Mouse (Mus musculus) bone marrow, adult 2 months (tissue): ENCODE data around the gene Slc30a9. TPM values are rescaled to one million over a fixed set of nuclear protein-coding genes. Genes with fewer than 3 reads are reported as not detected.

ENCODE experiments used
- H3K27ac ChIP-seq: fragments of 200-500 bp; 2 replicates; pipeline ENCODE4 v1.5.1; 2012; ENCODE audit warnings: low read depth, mild to moderate bottlenecking, control low read depth, inconsistent platforms, low read length; ENCODE audit not compliant: control insufficient read depth, poor library complexity, insufficient read depth
- H3K4me1 ChIP-seq: fragments of 200-500 bp; 2 replicates; pipeline ENCODE4 v1.6.1; 2011; ENCODE audit warnings: low read length; ENCODE audit not compliant: control insufficient read depth, insufficient read depth
- H3K4me3 ChIP-seq: fragments of 200-500 bp; replicated peaks from 2 replicates; pipeline ENCODE3; 2011; ENCODE audit warnings: mild to moderate bottlenecking, low read depth, low read length, control low read depth; ENCODE audit not compliant: control insufficient read depth
- CTCF ChIP-seq: fragments of 200-500 bp; IDR thresholded peaks from 2 replicates; pipeline ENCODE4 v1.5.1; 2011; ENCODE audit warnings: low read length, control low read depth; ENCODE audit not compliant: control insufficient read depth, insufficient read depth
- POLR2A ChIP-seq: fragments of 200-500 bp; IDR thresholded peaks from 2 replicates; pipeline ENCODE4 v1.6.1; 2011; ENCODE audit warnings: low read depth, mild to moderate bottlenecking, control low read depth, low read length, borderline replicate concordance; ENCODE audit not compliant: control insufficient read depth
- WGBS: fragments of 180-500 bp; shearing (Covaris S2); methylation state at CpG from one replicate; pipeline ENCODE4 v1.1.7; 2018; 5-methylcytosine and 5-hydroxymethylcytosine counted together
- polyA plus RNA-seq: library from polyadenylated mRNA; stranded (reverse); fragments of >200 nt; gene quantifications from 2 replicates; pipeline ENCODE4 v1.2.4, GENCODE M21; 2011; ENCODE audit warnings: low replicate concordance; ENCODE audit not compliant: missing spikeins, insufficient read depth, insufficient read length

Gene Slc30a9
- polyA plus RNA-seq, 1 experiment, result 55.8 TPM

DNA sequence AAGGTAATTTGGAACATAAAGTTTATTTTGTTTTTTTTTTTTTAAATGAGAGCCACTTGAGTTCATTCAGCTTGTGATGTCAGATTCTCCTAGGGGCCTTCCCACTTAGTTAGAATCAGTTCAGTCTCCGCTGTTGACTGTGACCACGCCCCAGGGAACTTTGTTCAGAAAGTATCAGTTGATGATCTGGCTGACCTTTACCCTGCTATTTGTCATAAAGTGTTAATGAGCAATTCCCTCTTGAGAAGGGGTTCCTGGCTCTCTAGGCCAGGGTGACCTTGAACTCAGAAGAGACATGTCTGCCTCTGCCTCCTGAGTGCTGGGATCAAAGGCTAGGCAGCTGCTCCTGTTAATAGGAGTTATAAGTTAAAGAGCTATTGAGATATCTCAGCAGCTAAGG, 40.3 kb downstream of the Slc30a9 start:
- no peak overlapping the region for H3K27ac ChIP-seq
- TF ChIP-seq CTCF, result no peak
- TF ChIP-seq POLR2A, result no peak
- H3K4me3 ChIP-seq, result no peak overlapping the region
- no peaks in the 10 kb centered on the region for H3K4me1 ChIP-seq
- 97% methylated on average over 2 of the region's 2 CpGs for WGBS

DNA sequence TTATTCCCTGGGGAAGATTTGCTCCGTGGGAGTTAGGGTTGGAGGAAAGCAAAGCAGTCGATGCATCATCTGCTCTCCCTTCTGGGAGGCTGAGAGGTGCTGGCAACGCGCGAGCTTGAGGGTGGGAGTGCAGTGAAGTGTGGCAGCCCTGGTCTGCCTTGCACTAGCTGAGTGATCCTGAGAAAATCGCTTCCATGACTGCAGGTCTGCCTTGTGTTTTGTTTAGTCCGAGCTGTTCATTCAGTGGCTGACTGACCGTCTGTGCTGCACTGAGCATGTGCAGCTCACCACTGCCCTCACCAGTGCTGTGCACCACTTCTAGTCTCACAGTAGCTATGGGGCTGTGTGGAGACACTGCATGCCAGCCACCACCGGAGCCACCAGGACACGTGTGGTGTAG, 42.2 kb downstream of the Slc30a9 start:
- Histone ChIP-seq H3K4me1 (no peaks in the 10 kb centered on the region), H3K27ac (no peak overlapping the region), H3K4me3 (no peak overlapping the region)
- WGBS, result 81% methylated on average over 10 of the region's 10 CpGs
- TF ChIP-seq POLR2A (no peak), CTCF (no peak)

DNA sequence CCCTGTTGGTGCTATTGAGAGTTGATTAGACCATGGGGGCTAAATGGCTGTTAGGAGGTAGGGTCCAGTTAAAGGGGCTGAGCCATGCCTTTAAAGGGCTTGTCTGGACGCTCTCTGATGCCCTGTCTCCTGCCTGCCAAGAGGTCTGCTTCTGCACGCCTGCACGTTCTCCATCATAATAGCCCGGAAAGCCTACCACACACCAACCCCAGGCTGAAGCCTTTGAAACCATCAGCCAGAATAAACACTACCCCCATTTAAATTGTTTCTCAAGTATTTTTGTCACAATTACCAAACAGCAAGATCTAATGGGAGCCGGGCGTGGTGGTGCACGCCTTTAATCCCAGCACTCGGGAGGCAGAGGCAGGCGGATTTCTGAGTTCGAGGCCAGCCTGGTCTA, 55.6 kb downstream of the Slc30a9 start:
- TF ChIP-seq CTCF (no peak), POLR2A (no peak)
- no peaks in the 10 kb centered on the region for H3K4me1 ChIP-seq
- 85% methylated on average over 10 of the region's 10 CpGs for WGBS
- H3K4me3 ChIP-seq, result no peak overlapping the region
- H3K27ac ChIP-seq, result no peak overlapping the region

DNA sequence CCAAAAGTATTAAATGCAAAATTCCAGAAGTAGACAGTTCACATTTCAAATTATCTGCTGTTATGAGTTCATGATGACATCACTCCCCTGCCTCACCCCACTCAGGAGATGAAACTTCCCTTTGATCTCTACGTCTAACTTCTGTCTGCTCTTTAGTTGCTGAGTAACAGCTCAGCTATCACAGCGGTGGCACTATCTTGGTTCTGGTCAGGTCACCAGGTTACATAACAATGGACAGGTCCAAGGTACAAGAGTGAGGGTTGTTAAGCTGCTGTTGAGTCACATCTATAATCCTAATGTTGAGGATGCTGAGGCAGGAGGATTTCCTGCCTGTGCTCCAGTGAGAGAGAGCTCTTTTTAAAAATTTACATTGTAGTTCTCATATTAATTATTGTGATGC, 56.2 kb downstream of the Slc30a9 start:
- 56% methylated on average over 2 of the region's 2 CpGs for WGBS
- TF ChIP-seq CTCF (no peak), POLR2A (no peak)

DNA sequence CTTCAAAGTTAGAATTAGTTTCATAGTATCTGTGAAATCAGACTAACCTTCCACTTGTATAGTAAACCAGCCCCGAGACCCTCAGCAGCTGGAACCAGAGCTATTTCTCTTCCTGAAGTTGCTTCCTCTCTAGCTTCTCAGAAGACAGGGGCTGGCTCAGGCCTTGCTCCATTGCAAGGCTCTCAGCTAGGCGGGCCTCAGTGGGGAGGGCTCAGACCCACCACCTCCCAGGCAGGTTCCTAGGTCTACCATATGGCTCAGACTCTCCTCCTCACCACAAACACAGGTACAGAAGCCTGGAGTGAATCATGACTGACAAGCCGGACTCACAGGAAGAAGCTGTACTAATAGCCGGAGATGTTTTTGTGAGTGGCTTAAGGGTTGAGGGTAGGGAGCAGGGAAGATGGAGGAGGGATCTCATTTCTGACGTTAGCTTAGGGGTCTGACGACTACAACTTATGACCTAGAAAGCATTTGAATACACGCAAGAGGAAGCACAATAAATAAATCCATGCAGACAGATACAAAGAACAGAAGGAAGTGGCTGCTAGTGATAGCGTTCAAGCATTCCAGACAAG, 70.4 kb downstream of the Slc30a9 start:
- Histone ChIP-seq H3K4me1 (no peaks in the 10 kb centered on the region; the same call in 1 of the 2 replicates), H3K27ac (no peak overlapping the region), H3K4me3 (no peak overlapping the region)
- WGBS, result 31% methylated on average over 8 of the region's 8 CpGs
- TF ChIP-seq CTCF, result no peak
- TF ChIP-seq POLR2A, result no peak

More for the DNA sequence above, 56.2 kb downstream of the Slc30a9 start:
- Histone ChIP-seq H3K4me3 (no peak overlapping the region), H3K27ac (no peak overlapping the region), H3K4me1 (no peaks in the 10 kb centered on the region)

DNA sequence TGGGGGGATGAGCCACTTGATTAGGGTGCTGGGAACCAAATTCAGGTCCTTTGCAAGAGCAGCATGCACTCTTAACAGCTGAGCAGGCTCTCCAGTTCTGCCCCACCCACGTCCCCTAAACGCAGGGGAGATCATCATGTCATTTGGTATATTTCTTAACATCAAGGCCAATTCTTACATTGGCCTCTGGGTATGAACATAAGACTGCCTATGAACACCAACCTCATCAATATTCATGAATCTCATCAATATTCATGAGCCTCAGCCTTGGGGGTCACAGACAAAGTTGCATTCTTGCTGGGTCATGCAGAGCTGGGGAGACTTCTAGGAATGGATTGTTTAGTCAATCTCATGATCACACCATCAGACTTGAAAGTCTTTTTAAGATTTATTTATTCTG, 74.9 kb downstream of the Slc30a9 start:
- Histone ChIP-seq H3K4me3 (no peak overlapping the region), H3K4me1 (no peaks in the 10 kb centered on the region; the same call in 1 of the 2 replicates), H3K27ac (no peak overlapping the region)
- TF ChIP-seq POLR2A, result no peak
- no peak for TF ChIP-seq CTCF
- WGBS, result 87% methylated on average over 2 of the region's 2 CpGs

DNA sequence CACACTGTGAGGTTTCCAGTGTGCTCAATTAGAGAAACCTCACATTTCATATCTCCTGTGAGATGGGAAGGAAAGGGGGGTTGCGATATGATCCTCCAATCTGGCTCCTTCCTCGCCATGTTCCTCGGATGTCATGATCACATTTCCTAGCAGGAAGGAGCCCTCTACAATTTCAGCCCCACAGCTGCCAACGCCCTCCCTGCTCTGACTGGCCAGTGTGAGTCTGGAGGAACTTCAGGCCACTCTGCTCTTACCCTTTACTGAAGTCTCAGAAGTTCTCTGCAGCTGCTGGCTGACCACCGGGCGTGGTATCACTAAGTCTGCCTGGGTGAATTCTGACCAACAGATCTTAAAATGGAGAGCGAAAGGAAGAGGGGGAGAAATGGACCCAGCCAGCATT, 75.8 kb downstream of the Slc30a9 start:
- TF ChIP-seq CTCF, result no peak
- TF ChIP-seq POLR2A, result no peak
- WGBS, result 77% methylated on average over 7 of the region's 7 CpGs
- no peak overlapping the region for H3K4me3 ChIP-seq
- H3K4me1 ChIP-seq, result no peaks in the 10 kb centered on the region; the same call in 1 of the 2 replicates
- no peak overlapping the region for H3K27ac ChIP-seq

DNA sequence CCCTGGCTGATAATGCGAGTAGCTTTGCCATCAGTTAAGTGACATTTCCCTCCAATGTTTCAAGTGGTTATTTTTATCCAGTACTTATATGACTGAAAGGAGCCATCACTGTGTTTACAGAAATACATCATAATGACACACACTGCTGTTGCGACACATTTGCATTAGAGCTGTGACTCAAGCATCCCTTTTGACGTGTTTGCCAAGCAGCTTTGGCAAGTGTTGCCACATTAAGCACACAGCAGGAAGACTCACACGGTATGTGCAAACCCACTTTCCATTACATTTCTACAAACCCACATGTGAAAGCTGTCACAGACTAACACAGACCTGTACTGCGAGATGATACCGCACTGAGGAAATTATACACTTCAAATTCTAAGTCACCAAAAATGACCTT, 87.2 kb downstream of the Slc30a9 start:
- WGBS, result 37% methylated on average over 6 of the region's 6 CpGs
- H3K27ac ChIP-seq, result no peak overlapping the region
- peaks cover 2% of the 10 kb centered on the region; the same call in 1 of the 2 replicates for H3K4me1 ChIP-seq
- no peak overlapping the region for H3K4me3 ChIP-seq
- TF ChIP-seq CTCF (no peak), POLR2A (no peak)
